Mouse (Mus musculus) lung, postnatal 0 days (tissue): ENCODE measurements around the gene Nck2. TPM values are rescaled to one million over a fixed set of nuclear protein-coding genes. Genes with fewer than 3 reads are reported as not detected.
A peak's percentile ranks its signal among the peaks of the same experiment; 100 is the strongest.

Experiments used
- ATAC-seq: fragments of 200-750 bp; cut with Nextera tagmentation; 2 replicates; pipeline ENCODE4 v1.8.0; 2017; ENCODE audit warnings: moderate library complexity
- DNase-seq: peaks from one replicate; pipeline ENCODE4 v3.0.0-alpha.2; 2016; ENCODE audit warnings: low spot score
- H3K27ac ChIP-seq: fragments of 300-500 bp; sonication (generic); 2 replicates; pipeline ENCODE4 v1.5.1; 2014; ENCODE audit warnings: antibody characterized with exemption, mild to moderate bottlenecking, low read length, mixed read lengths
- H3K27me3 ChIP-seq: fragments of 300-500 bp; sonication (generic); replicated peaks from 2 replicates; pipeline ENCODE4 v1.6.1; 2014; ENCODE audit warnings: low read length, mixed read lengths; ENCODE audit not compliant: insufficient read depth
- H3K36me3 ChIP-seq: fragments of 300-500 bp; sonication (generic); 2 replicates; pipeline ENCODE4 v1.6.1; 2014; ENCODE audit warnings: low read length, mixed read lengths; ENCODE audit not compliant: insufficient read depth
- H3K4me1 ChIP-seq: fragments of 300-500 bp; sonication (generic); 2 replicates; pipeline ENCODE4 v1.6.1; 2014; ENCODE audit warnings: antibody characterized with exemption, low read depth, low read length, mixed read lengths; ENCODE audit not compliant: insufficient read depth
- H3K4me2 ChIP-seq: fragments of 300-500 bp; sonication (generic); replicated peaks from 2 replicates; pipeline ENCODE4 v1.6.1; 2014; ENCODE audit warnings: low read depth, mild to moderate bottlenecking, low read length, moderate library complexity, mixed read lengths
- H3K4me3 ChIP-seq: fragments of 300-500 bp; sonication (generic); 2 replicates; pipeline ENCODE4 v1.5.1; 2014; ENCODE audit warnings: low read depth, low read length
- H3K9ac ChIP-seq: fragments of 300-500 bp; sonication (generic); replicated peaks from 2 replicates; pipeline ENCODE4 v1.6.1; 2014; ENCODE audit warnings: low read depth, mild to moderate bottlenecking
- H3K9me3 ChIP-seq: fragments of 300-500 bp; sonication (generic); 2 replicates; pipeline ENCODE4 v1.6.1; 2016; ENCODE audit warnings: low read length, mixed read lengths
- CTCF ChIP-seq: IDR thresholded peaks from 2 replicates; pipeline ENCODE4 v1.5.1; 2016; ENCODE audit warnings: antibody characterized with exemption, mild to moderate bottlenecking
- EP300 ChIP-seq: IDR thresholded peaks from 2 replicates; pipeline ENCODE4 v1.6.1; 2016; ENCODE audit warnings: antibody characterized with exemption, mild to moderate bottlenecking, control low read depth
- WGBS: fragments of 180-500 bp; shearing (Covaris S2); extraction: QIAGEN DNeasy Blood & Tissue Kit; methylation state at CpG from one replicate; pipeline ENCODE4 v1.1.7; 2014; 5-methylcytosine and 5-hydroxymethylcytosine counted together
- polyA plus RNA-seq: library from polyadenylated mRNA; unstranded; fragments of >200 nt; fragmentation: Nextera tagmentation; extraction: Ambion mirVana; gene quantifications from 2 replicates; pipeline ENCODE4 v1.2.1, GENCODE M21; 2015

Nck2 gene
- polyA plus RNA-seq, 1 experiment from 2014 or later = 34.0 TPM

- H3K9me3 ChIP-seq = no peaks in the 10 kb centered on the region
- TF ChIP-seq CTCF = peak; percentile 43
- TF ChIP-seq EP300 = peak; percentile 53
- H3K27ac ChIP-seq = peak overlapping the region; percentile 90
- H3K36me3 ChIP-seq = no peaks in the 10 kb centered on the region
- under 1% methylated on average over 39 of the region's 86 CpGs for WGBS
- H3K4me1 ChIP-seq = peaks cover 13% of the 10 kb centered on the region; the same call in 1 of the 2 replicates
- peak; percentile 93 for ATAC-seq
- peak overlapping the region; percentile 79 for H3K9ac ChIP-seq
- DNase-seq = peak; percentile 86
- no peaks in the 10 kb centered on the region for H3K27me3 ChIP-seq
- peak overlapping the region; percentile 96 for H3K4me3 ChIP-seq
- peak overlapping the region; percentile 84 for H3K4me2 ChIP-seq
Measured at GRCm38 (mm10) chr1:43445170-43446088, 1.1 kb downstream of the Nck2 start.

- H3K4me1 ChIP-seq = peaks cover 13% of the 10 kb centered on the region; the same call in 1 of the 2 replicates
- H3K9ac ChIP-seq = peak overlapping the region; percentile 79
- H3K36me3 ChIP-seq = no peaks in the 10 kb centered on the region
- peak overlapping the region; percentile 90 for H3K27ac ChIP-seq
- no peaks in the 10 kb centered on the region for H3K27me3 ChIP-seq
- WGBS = 0% methylated on average over 36 of the region's 44 CpGs
- H3K9me3 ChIP-seq = no peaks in the 10 kb centered on the region
- peak; percentile 65 for ATAC-seq
- H3K4me2 ChIP-seq = peak overlapping the region; percentile 84
- peak; percentile 53 for DNase-seq
- TF ChIP-seq EP300 (no peak), CTCF (no peak)
- H3K4me3 ChIP-seq = peak overlapping the region; percentile 96
Measured at GRCm38 (mm10) chr1:43446089-43446533, 1.7 kb downstream of the Nck2 start.

- no peaks in the 10 kb centered on the region for H3K36me3 ChIP-seq
- peak overlapping the region; percentile 84 for H3K4me2 ChIP-seq
- peaks cover 13% of the 10 kb centered on the region; the same call in 1 of the 2 replicates for H3K4me1 ChIP-seq
- ATAC-seq = no peak
- 7% methylated on average over 16 of the region's 16 CpGs for WGBS
- peak overlapping the region; percentile 96 for H3K4me3 ChIP-seq
- H3K27ac ChIP-seq = peak overlapping the region; percentile 90; the same call in 1 of the 2 replicates
- H3K27me3 ChIP-seq = no peaks in the 10 kb centered on the region
- H3K9ac ChIP-seq = peak overlapping the region; percentile 79; the same call in 1 of the 2 replicates
- TF ChIP-seq EP300 = no peak
- no peaks in the 10 kb centered on the region for H3K9me3 ChIP-seq
- DNase-seq = peak; percentile 54
Measured at GRCm38 (mm10) chr1:43446731-43447601, 2.6 kb downstream of the Nck2 start.

GRCm38 (mm10) chr1:43447602-43448287 is 3.4 kb downstream of the Nck2 start:
- Histone ChIP-seq H3K4me1 (peaks cover 13% of the 10 kb centered on the region; the same call in 1 of the 2 replicates), H3K4me3 (peak overlapping the region; percentile 96), H3K4me2 (peak overlapping the region; percentile 84), H3K27ac (no peak overlapping the region), H3K9ac (no peak overlapping the region), H3K27me3 (no peaks in the 10 kb centered on the region), H3K36me3 (no peaks in the 10 kb centered on the region), H3K9me3 (no peaks in the 10 kb centered on the region)
- TF ChIP-seq EP300 = no peak
- TF ChIP-seq CTCF = no peak
- DNase-seq = no peak
- ATAC-seq = no peak
- 32% methylated on average over 9 of the region's 9 CpGs for WGBS

GRCm38 (mm10) chr1:43450811-43451210 is 6.4 kb downstream of the Nck2 start:
- TF ChIP-seq EP300 (no peak), CTCF (no peak)
- Histone ChIP-seq H3K27ac (no peak overlapping the region), H3K9ac (no peak overlapping the region), H3K9me3 (no peaks in the 10 kb centered on the region), H3K4me1 (peaks cover 16% of the 10 kb centered on the region; the same call in 1 of the 2 replicates), H3K4me3 (no peak overlapping the region), H3K27me3 (no peaks in the 10 kb centered on the region), H3K4me2 (no peak overlapping the region), H3K36me3 (no peaks in the 10 kb centered on the region)
- 64% methylated on average over 1 of the region's 1 CpGs for WGBS
- ATAC-seq (no peak), DNase-seq (no peak)
